Mouse (Mus musculus): ENCODE results near the gene Ccdc182.

Ccdc182 gene

GRCm38 (mm10) chr11:88281428-88282119 lies 12.3 kb upstream of the Ccdc182 start:
- peak in 1 of 2 experiments; percentile 26 for DNase-seq (ENCODE audit: low spot score in 2 of 2)

GRCm38 (mm10) chr11:88282516-88282915 lies 11.3 kb upstream of the Ccdc182 start:
- no peak for DNase-seq (ENCODE audit: low spot score in 2 of 2)

DNA sequence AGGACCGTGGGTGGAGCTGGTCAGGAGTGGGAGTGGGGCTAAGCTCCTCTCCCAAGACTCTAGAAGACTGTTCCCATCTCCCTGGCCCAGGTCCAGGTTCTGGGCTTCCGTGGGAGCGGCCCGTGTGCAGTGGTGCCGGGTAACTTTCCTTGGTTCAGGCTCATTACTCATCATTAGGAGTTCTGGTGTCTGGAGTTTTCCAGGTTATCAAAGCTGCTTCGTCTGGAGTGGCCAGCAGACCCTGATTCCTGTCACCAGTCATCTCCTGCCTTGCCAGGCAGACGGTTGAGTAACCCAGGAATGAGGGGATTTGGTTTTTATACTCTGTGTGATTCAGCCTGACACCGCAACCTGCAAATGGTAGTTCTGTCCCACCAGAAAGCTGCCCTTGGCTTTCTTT lies 7.8 kb upstream of the Ccdc182 start:
- no peak for DNase-seq (ENCODE audit: low spot score in 2 of 2)

GRCm38 (mm10) chr11:88288400-88288799 lies 5.5 kb upstream of the Ccdc182 start:
- peak; percentile 36 to 43 for DNase-seq (ENCODE audit: low spot score in 2 of 2)

DNA sequence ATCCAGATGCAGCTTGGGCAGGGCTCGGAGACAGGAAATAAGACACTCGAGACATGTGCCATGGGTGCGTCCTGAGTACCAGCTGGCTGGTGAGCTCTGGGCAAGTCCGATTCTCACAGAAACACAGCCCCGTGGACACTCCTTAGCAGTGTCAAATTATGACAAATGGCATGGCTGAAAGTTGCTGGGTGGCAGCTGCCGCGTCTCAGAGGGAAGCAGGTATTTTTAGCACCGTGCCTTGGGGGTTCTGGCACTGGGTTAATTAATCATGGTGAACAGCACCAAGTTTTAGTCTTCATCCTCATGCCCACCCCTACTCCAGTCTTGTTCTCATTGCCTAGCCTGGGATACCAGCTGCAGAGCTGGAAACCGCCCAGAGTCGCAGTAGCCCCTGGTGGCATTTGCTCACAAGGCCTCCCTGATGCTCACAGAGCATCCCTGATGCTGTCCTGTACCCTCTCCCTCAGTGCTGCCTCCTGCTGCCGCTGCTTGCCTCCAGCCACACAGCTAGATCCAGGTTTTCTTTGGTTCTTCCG lies 5.0 kb upstream of the Ccdc182 start:
- no peak for DNase-seq (ENCODE audit: low spot score in 2 of 2)

DNA sequence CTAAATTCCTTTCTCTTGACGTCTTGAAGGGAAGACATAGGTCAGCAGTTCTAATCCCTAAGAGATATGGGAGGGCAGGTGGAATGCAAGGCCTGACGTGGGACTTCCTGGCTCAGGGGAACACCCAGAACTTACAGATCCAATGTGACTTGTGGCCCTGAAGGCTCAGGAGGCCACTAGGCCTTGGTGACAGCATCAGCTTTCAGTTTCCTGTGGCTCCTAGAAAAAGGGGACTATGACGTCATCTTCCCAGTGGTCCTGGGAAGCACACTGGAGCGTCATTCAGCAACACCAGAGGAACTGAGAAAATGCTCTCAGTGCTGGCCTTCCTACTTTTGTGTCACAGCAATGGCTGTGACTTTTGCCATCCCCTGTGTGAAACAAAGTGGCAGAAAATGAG lies 2.6 kb upstream of the Ccdc182 start:
- no peak for DNase-seq (ENCODE audit: low spot score in 2 of 2)

- peak in 1 of 2 experiments; percentile 53 for DNase-seq (ENCODE audit: low spot score in 2 of 2)
Observed at GRCm38 (mm10) chr11:88291688-88292087, 2.2 kb upstream of the Ccdc182 start.

- no peak for DNase-seq (ENCODE audit: low spot score in 2 of 2)
Observed at GRCm38 (mm10) chr11:88294394-88294710, 494 bp downstream of the Ccdc182 start.

GRCm38 (mm10) chr11:88295298-88295697 lies 1.4 kb downstream of the Ccdc182 start:
- DNase-seq (ENCODE audit: low spot score in 2 of 2), result no peak

DNA sequence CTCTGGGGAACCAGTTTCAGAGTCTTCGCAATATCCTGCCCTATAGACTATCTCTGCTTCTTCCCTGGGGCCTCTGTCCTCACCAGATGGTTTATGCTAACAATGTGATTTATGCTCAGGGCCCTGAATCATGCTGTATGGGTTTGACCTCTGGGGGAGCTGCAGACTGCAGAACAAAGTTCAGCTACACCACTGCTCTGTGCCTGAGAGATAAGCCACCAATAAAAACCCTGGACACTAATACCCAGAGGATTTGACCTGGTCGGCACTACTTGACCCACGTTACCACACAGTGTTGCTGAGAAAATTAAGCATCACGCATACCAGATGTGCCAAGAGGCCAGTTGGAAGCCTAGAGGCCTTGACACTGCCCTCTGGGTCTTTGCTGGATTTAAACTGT lies 3.7 kb downstream of the Ccdc182 start:
- no peak for DNase-seq (ENCODE audit: low spot score in 2 of 2)

DNA sequence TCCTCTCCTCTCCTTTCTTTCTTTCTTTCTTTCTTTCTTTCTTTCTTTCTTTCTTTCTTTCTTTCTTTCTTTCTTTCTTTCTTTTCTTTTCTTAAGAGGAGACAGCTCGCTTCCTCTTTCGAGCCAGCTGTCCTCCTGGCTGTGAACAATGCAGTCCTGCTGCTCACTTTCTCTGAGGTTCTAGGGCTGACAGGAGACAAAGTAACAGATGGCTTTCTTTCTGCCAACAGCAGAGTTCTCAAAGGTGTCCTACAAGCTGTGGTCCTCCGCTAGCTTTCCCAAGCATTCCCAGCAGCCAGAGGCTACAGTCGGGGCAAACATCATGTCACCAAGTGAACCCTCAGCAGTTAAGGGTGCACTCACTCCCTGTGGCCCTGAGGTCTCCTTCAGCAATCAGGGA lies 5.5 kb downstream of the Ccdc182 start:
- DNase-seq (ENCODE audit: low spot score in 2 of 2), result no peak

GRCm38 (mm10) chr11:88301619-88302018 lies 7.8 kb downstream of the Ccdc182 start:
- no peak for DNase-seq (ENCODE audit: low spot score in 2 of 2)

GRCm38 (mm10) chr11:88305759-88306158 lies 11.9 kb downstream of the Ccdc182 start:
- DNase-seq (ENCODE audit: low spot score in 2 of 2), result no peak

DNA sequence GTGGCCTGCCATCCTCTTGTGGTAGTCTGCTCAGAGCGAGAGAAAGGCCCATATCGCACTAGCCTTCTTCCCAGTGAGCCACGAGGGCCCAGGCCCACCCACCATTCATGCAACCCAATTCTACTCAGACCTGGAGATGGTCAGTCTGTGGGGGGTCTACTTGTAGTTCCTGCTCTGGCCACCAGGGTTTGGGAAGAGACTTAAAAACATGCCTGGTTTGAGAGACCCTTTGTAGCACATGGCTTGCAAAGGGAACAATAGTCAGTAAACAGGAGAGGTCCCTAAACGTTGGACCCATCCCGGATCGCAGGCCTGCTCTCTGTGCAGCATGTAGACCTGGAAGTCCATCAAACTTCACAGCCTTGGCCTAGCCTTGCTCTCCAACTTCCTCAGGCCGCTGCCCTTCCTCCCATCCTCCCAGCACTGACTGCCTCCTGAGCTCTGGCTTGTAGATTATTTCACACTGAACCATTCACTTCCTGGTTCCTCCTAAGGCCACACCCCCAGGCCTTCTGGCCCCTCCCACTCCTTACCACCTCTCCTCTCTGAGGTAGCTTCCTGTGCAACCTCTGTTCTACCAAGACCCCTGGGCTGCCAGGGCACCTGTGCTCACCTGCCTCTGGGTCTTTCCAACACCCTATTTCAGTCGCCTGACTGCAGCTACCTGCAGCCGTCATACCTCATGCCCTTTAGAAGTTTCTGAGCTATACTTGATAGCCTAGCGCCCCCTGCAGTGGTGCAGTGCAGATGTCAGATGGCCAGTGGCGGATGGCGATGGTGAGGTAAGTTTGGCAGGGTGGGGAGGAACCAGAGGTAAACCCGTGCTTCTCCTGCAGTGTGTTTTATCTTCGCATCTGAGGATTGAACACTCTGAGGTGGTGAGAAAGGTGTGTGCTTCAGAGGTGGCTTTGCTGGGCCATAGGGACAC lies 14.0 kb downstream of the Ccdc182 start:
- no peak for DNase-seq (ENCODE audit: low spot score in 2 of 2)

- no peak for DNase-seq (ENCODE audit: low spot score in 2 of 2)
Observed at GRCm38 (mm10) chr11:88309059-88309700, 15.3 kb downstream of the Ccdc182 start.

DNA sequence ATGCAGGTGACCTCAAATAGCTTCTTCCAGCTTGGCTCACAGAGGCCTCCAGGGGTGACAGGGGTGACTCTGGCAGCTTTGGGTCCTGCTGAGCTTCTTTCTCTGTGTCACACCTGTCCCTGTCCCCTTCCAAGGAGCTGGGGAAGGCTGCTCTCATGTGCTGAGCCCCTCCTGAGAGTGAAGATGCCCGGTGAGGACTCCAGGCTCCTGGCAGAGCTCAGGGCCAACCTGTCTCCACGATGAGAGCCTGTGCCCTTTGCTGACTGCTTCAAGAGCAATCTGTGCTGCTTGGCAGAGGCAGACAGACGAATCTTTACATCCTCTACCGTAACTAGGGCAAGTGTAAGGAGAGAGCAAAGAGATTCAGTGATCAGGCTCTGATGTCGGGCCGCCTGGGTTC lies 16.9 kb downstream of the Ccdc182 start:
- DNase-seq (ENCODE audit: low spot score in 2 of 2), result no peak

- no peak for DNase-seq (ENCODE audit: low spot score in 2 of 2)
Observed at GRCm38 (mm10) chr11:88311606-88312005, 17.7 kb downstream of the Ccdc182 start.

DNA sequence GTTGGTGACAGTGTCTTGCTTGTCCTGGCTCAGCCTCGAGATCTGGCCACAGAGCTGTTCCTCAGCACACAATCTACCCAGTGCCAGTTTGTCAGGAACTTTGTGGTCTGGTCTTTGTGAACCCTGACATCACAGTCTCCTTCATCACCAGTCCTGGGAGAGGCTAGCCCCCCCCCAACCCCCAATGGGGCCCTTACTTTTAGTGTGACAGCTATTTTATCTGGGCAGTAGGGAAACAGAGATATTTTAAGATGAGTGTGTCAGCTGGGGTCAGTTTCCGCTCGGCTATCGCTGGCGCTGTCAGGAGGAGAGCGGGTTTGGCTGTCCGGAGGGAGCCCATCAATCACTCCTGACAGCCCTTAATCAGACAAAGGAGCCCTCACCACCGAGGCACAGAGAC lies 19.7 kb downstream of the Ccdc182 start:
- no peak for DNase-seq (ENCODE audit: low spot score in 2 of 2)

- DNase-seq (ENCODE audit: low spot score in 2 of 2), result no peak
Observed at GRCm38 (mm10) chr11:88314471-88314870, 20.6 kb downstream of the Ccdc182 start.

DNA sequence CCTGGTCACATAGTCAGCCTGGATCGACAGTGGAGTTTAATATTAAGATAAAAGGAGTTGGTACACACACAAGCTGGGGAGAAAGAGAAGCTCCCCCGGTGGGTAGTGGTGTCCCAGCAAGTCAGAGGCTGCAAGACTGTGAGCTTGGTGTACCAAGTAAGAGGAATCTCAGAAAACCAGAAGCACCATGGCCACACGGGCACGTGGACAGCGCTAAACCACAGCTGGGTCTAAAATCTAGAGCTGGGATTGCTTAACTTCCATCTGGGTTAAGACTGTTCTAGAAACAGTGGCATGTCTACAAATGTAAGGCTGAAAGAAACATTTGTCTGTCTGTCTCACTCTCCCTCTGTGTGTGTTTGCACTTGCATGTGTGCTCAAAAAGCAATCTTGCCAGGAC lies 21.5 kb downstream of the Ccdc182 start:
- DNase-seq (ENCODE audit: low spot score in 2 of 2), result no peak

DNA sequence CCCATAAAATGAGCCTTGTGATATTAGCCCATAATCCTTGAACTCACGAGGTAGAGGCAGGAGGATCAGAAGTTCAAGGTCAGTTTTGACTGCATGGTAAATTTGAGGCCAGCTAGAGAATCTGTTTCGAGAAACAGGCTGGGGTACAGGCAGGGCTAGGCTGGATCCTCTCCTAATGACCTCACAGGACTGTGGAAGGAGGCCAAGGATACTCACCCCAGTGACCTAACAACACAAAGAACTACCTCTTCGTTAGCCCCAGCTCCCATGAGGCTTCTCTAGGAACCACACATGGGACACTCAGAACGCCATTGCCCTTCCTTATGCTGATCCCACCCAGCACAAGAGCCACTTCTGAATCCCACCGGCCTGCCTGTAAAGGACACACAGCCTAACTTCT lies 25.0 kb downstream of the Ccdc182 start:
- DNase-seq (ENCODE audit: low spot score in 2 of 2), result no peak

- no peak for DNase-seq (ENCODE audit: low spot score in 2 of 2)
Observed at GRCm38 (mm10) chr11:88327016-88327415, 33.2 kb downstream of the Ccdc182 start.
